Mouse (Mus musculus) spleen, adult 12 weeks (tissue): ENCODE results near the gene Nisch.

Experiments used
- DNase-seq: peaks from one replicate; pipeline ENCODE4 v3.0.0; 2022; ENCODE audit warnings: low spot score

Gene Nisch

DNA sequence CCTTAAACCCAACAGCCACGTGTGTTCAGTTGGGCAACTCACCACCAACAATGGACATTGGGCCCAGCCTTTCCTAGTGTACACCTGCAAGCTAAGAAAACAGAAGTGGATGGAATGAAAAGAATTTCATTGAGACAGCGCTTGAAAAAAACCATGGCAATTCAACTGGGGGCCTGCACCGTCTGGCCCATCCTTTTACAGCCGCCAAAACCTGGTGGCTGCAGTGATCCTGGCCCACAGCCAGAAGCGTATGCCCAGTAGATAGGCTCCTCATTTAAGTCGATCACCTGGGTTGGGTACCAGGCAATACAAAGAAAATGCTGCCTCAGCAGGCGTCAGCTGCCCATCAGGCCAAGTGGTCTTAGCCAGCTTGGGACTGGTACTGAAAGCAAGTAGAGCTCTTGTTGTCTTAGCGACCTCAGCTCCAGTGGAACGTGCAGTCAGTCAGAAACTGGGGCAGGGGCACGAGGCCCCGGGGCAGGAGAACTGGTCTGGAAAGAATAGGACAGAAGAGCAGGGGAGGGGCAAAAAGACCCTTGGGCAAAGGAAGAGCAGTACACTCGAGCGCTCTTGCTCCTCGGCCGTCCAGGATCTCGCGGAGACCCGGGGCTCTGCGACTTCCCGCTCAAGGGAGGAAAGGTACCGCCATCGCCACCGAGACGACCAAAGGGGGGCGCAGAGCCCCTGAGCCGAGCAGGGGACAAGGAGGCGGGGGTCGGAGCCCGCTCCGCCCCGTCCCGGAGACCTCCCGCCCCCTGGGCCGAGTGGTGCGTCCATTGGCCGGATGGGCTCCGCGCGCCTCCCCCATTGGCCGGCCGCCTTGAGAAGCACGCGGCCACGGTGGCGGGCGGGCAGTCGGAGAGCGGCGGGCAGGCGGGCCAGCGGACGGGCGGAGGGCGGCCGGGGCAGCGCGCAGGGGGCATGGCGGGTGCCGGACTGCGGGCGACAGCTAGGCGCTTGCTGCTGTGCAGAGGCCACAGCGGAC lies 86.2 kb downstream of the Nisch start, which contains the start of gene Nt5dc2:
TSS of gene Nt5dc2 (plus strand) at position 818 of the 985 bp plus-strand sequence.
- peak; percentile 74 for DNase-seq

- DNase-seq: no peak
Observed at GRCm38 (mm10) chr14:31129326-31130235, 87.2 kb downstream of the Nisch start.

DNA sequence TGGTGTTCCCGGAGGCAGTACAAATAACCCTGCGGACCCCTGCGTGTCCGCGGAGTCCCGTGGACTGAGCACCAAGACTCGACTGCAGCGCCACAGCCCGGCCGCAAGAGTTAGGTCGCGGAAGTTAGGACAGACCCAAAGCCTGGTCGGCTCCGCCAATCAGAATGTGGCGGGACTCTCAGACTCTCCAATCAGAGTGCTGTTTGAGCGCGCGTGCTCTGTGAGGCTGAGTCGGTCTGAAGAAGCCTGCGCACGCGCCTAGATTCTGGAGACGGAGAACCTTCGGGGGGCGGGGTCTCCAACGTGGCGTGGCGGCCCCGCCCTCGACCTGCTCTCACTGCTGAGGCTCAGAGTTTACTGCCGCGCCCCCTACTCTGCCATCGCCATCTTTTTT lies 87.9 kb downstream of the Nisch start, which contains the start of gene Smim4:
TSS of gene Smim4 (minus strand) at position 131 of the 394 bp plus-strand sequence.
- peak; percentile 93 for DNase-seq

DNA sequence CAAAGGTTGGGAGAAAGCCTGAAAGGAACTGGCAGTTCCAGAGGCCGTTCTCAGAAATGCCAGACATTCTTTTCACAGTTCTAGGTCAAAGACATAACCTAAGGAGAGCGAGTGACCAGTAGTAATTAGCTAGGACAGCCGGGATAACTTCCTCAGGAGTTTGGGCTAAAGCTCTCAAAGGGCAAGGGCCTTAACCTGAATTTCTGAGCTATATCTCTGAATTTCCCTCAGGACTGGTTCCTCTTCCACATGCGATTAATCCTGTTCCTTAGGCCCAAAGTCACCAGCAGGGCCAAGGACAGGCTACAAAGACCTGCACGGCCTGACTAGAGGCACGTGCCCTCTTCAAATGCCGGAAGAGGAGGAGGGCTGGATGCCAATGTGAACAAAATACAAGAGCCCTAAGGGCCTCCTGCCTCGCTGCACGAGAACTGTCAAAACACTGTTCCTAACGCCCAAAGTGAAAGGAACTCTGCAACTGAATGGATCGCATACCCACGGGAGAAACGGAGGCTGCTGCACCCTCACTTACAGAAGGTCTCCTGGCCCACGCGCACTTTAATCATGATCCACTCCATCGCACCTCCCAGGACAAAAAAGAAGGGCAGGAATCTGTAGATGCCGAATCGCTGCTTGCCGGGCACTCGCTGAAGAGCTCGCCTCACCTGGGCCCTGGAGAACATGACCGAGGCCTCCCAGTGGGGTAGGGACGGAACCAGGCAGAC lies 88.5 kb downstream of the Nisch start:
- DNase-seq: no peak

DNA sequence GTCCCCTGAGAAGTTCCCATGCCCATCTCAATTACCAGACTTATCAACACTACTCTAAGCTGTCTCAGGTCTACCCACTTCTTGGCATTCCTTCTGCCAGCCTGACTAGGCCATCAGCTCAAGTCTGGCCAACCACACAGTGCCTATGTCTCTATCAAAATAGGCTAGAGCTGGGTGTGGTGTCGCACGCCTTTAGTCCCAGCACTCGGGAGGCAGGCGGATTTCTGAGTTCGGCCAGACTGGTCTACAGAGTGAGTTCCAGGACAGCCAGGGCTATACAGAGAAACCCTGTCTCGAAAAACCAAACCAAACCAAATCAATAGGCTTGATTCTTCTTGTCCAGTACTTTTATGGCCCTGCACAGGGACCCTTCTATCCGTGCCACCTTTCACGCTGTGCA lies 89.9 kb downstream of the Nisch start:
- DNase-seq: no peak

GRCm38 (mm10) chr14:31125106-31126075 lies 91.4 kb downstream of the Nisch start:
- DNase-seq: no peak
